Comparison of ENCODE assay signal across 23 mouse cellular contexts in the genomic region with DNA sequence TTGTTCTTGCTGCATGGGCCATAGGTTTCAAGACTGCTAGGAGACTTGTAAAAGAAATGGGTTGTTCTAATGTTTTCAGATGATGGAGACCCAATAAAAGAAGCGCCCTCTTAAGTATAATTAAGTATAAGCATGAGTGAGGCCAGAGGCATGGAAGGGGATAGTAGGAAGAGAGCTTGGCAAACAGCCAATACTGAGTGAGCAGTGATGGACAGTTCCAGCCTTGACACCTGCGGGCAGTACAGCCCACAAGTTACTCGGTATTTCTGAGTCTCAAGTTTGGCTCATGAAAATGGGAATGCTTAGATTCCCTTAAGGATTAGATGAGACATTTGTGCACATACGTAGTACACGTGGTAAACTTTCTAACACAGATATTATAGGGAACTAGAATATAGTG.
"Had no signal": no experiment of that assay in that cellular context is flagged by ENCODE, and none has a peak within 500 bp of the region (broad histone marks: within the 10 kb centered on the region; RNA-seq: fewer than 3 reads in every experiment).

No protein-coding gene starts in this region.

- H3K36me3 ChIP-seq: kidney, embryonic 15.5 days; limb, embryonic 10.5 days; limb, embryonic 13.5 days; liver, embryonic 12.5 days; liver, embryonic 15.5 days; neural tube, embryonic 13.5 days; stomach, embryonic 15.5 days had no signal

- H3K27ac ChIP-seq: kidney, embryonic 15.5 days; limb, embryonic 10.5 days; limb, embryonic 13.5 days; liver, embryonic 12.5 days; liver, embryonic 15.5 days; neural tube, embryonic 13.5 days; stomach, embryonic 15.5 days had no signal

- H3K9ac ChIP-seq: kidney, embryonic 15.5 days; limb, embryonic 13.5 days; liver, embryonic 12.5 days; liver, embryonic 15.5 days; neural tube, embryonic 13.5 days; stomach, embryonic 15.5 days had no signal

- H3K4me3 ChIP-seq: kidney, embryonic 15.5 days; limb, embryonic 10.5 days; limb, embryonic 13.5 days; liver, embryonic 12.5 days; liver, embryonic 15.5 days; myocyte; neural tube, embryonic 13.5 days; stomach, embryonic 15.5 days had no signal

- H3K27me3 ChIP-seq: kidney, embryonic 15.5 days; limb, embryonic 13.5 days; liver, embryonic 12.5 days; liver, embryonic 15.5 days; neural tube, embryonic 13.5 days; stomach, embryonic 15.5 days had no signal

- H3K4me2 ChIP-seq: kidney, embryonic 15.5 days; limb, embryonic 13.5 days; liver, embryonic 12.5 days; liver, embryonic 15.5 days; midbrain, embryonic 11.5 days; neural tube, embryonic 13.5 days; stomach, embryonic 15.5 days had no signal

- H3K9me3 ChIP-seq: kidney, embryonic 15.5 days; limb, embryonic 10.5 days; limb, embryonic 13.5 days; liver, embryonic 12.5 days; liver, embryonic 15.5 days; neural tube, embryonic 13.5 days; stomach, embryonic 15.5 days had no signal

- H3K4me1 ChIP-seq: kidney, embryonic 15.5 days; limb, embryonic 10.5 days; limb, embryonic 13.5 days; liver, embryonic 12.5 days; liver, embryonic 15.5 days; neural tube, embryonic 13.5 days; stomach, embryonic 15.5 days had no signal

- DNase-seq: kidney, adult 11 months; kidney, adult 8-10 months; kidney, postnatal 10 days; kidney, postnatal 36 days; layer of hippocampus, adult 9-11 months; liver; lung, adult 18-20 months; lung, postnatal 10 days; lung, postnatal 4 days; midbrain, embryonic 14.5 days; retina, postnatal 1 day; right cerebral cortex, postnatal 25 days; spleen, adult 18-20 months; thymus, postnatal 25 days had no signal

- ATAC-seq: liver, embryonic 12.5 days had no signal
